Mouse (Mus musculus) cerebellum, postnatal 10 days (tissue): ENCODE results near the gene Lgmn.
A peak's percentile ranks its signal among the peaks of the same experiment; 100 is the strongest.

Source experiments
- DNase-seq, 2 experiments: peaks; one replicate each; pipeline ENCODE4 v3.0.0; 2021; ENCODE audit warnings: mixed read lengths in 2 of 2

Lgmn gene

GRCm38 (mm10) chr12:102387219-102387917, 52.2 kb downstream of the Lgmn start:
- peak; percentile 95 to 97 for DNase-seq

- peak; percentile 82 to 90 for DNase-seq
Observed at GRCm38 (mm10) chr12:102384819-102385218, 54.8 kb downstream of the Lgmn start.

GRCm38 (mm10) chr12:102383288-102383687, 56.3 kb downstream of the Lgmn start:
- no peak for DNase-seq

- no peak for DNase-seq
Observed at GRCm38 (mm10) chr12:102382180-102382579, 57.4 kb downstream of the Lgmn start.

- peak; percentile 55 to 64 for DNase-seq
Observed at GRCm38 (mm10) chr12:102372322-102372721, 67.3 kb downstream of the Lgmn start.

GRCm38 (mm10) chr12:102370931-102371500, 68.6 kb downstream of the Lgmn start:
- no peak for DNase-seq

- peak in 1 of 2 experiments; percentile 37 for DNase-seq
Observed at GRCm38 (mm10) chr12:102369488-102370235, 70.0 kb downstream of the Lgmn start.

GRCm38 (mm10) chr12:102368556-102368955, 71.1 kb downstream of the Lgmn start:
- DNase-seq = peak in 1 of 2 experiments; percentile 17

GRCm38 (mm10) chr12:102368066-102368465, 71.5 kb downstream of the Lgmn start:
- no peak for DNase-seq

GRCm38 (mm10) chr12:102367075-102367474, 72.5 kb downstream of the Lgmn start:
- DNase-seq = no peak

GRCm38 (mm10) chr12:102366126-102366816, 73.3 kb downstream of the Lgmn start:
- no peak for DNase-seq

- DNase-seq = peak in 1 of 2 experiments; percentile 42
Observed at GRCm38 (mm10) chr12:102365016-102365415, 74.6 kb downstream of the Lgmn start.

- DNase-seq = peak; percentile 76 to 79
Observed at GRCm38 (mm10) chr12:102361189-102362161, 78.1 kb downstream of the Lgmn start.

GRCm38 (mm10) chr12:102359390-102359789, 80.2 kb downstream of the Lgmn start:
- no peak for DNase-seq

GRCm38 (mm10) chr12:102356781-102357180, 82.8 kb downstream of the Lgmn start:
- no peak for DNase-seq

GRCm38 (mm10) chr12:102355784-102356183, 83.8 kb downstream of the Lgmn start:
- no peak for DNase-seq

GRCm38 (mm10) chr12:102354126-102354984, 85.3 kb downstream of the Lgmn start:
- DNase-seq = no peak

- DNase-seq = no peak
Observed at GRCm38 (mm10) chr12:102350997-102351396, 88.6 kb downstream of the Lgmn start.

GRCm38 (mm10) chr12:102348447-102348846, 91.2 kb downstream of the Lgmn start:
- no peak for DNase-seq

- peak; percentile 68 to 69 for DNase-seq
Observed at GRCm38 (mm10) chr12:102346507-102346906, 93.1 kb downstream of the Lgmn start.
